Mouse (Mus musculus) spleen, postnatal 36 days (tissue): Measurements from ENCODE around the gene Mtmr11.
A peak's percentile ranks its signal among the peaks of the same experiment; 100 is the strongest.
"Not testable (repeated sequence)": the region's sequence is repeated elsewhere in the genome, so short reads cannot be mapped to it uniquely, and the experiment has no call there.

Source experiments
- DNase-seq, 2 experiments: peaks; one replicate each; pipeline ENCODE4 v3.0.0; 2022; ENCODE audit warnings: low spot score in 2 of 2, mixed read lengths in 1 of 2

Mtmr11 gene

DNA sequence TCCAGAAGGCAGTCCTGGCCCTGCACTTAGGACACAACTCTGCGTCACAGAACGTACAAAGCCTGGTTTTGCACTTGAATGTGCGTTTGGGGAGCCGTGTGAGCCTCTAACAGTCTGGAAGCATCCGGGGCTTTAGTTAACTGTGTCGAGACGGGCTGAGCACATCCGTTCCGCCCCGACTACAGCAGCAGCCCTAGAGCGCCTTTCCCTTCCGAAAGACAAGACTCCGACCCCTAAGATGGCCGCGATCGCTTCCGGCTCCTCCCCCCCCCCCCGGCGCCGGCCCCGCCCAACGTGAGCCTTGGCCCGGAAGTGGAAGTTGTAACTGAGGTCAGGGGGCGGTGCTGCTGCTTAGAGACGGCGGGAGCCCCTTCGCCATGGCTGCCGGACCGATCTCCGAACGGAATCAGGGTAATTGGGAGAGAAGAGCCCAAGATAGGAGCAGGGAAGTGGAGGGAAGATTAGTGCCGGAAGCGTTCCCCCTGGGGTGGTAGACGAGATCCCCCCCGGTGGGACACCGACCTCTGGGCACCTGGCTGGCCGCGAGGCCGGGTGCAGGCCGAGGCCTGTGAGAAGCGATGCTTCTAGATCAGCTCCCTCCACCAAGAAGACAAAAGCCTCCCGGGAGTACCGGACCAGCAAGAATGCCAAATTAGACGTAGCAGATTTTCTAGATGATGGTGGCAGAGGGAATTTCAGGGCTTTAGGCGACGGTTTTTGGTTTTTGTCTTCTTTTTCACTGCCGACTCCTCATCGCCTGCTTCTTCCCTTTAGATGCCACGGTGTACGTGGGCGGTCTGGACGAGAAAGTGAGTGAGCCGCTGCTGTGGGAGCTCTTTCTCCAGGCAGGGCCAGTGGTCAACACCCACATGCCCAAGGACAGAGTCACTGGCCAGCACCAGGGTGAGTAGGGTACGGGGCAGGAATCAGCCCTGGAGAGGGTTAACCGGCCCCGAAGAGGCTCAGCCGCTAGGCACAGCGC is 10.7 kb downstream of the Mtmr11 start, which contains the start of gene Sf3b4:
Sf3b4 (plus strand) TSS at position 136 of the 982 bp plus-strand sequence.
- peak; percentile 83 to 86 for DNase-seq

DNA sequence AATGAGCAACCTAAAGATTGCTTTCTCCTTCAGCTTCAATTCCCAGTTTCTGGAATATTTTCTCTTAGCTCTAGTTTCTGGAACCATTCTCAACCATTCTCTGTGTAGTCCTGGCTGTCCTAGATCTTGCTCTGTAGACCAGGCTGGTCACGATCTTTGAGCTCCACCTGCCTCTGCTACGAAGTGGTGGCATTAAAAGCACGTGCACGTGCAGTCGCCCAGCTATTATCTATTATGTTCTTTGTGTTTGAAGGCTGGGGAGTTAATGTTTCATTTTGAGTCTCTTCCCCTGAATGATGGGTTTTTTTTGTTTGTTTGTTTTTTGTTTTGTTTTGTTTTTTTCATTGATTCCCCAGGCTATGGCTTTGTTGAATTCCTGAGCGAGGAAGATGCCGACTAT is 11.4 kb downstream of the Mtmr11 start:
- no peak for DNase-seq

DNA sequence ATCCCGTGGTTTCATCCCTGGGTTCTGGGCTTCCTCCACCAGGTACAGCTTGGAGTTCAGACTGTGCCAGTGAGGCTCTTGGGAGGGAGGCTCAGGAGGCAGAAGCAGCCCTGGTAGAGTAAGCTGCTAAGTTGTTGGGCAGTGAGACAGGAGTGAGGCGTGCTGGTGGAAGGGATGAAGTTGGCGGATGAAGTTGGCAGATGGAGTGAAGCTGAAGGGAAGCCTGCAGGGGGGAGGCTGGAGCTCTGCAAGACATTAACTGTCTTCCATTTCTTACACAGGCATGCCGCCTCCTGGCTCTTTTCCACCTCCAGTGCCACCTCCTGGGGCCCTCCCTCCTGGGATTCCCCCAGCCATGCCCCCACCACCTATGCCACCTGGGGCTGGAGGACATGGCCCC is 12.2 kb downstream of the Mtmr11 start:
- DNase-seq = not testable (repeated sequence)

GRCm38 (mm10) chr3:96175251-96175650 is 13.4 kb downstream of the Mtmr11 start:
- no peak for DNase-seq

DNA sequence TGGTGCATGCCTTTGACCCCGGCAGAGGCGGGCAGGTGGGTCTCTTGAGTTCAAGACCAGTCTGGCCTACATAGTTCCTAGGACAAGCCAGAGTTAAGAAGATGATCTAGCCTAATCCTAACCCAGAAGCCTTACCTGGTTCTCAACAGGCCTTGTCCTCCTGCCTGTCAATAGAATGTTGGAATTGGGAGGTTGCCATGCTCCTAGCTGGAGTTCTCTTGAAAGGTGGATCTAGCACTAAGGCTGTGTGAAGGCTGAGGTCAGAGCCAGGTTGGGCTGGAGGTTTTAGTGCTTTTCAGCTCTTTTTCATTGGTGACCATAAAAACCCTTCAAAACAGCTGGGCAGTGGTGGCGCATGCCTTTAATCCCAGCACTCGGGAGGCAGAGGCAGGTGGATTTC is 16.6 kb downstream of the Mtmr11 start:
- DNase-seq = no peak

GRCm38 (mm10) chr3:96178902-96179301 is 17.1 kb downstream of the Mtmr11 start:
- DNase-seq = no peak

DNA sequence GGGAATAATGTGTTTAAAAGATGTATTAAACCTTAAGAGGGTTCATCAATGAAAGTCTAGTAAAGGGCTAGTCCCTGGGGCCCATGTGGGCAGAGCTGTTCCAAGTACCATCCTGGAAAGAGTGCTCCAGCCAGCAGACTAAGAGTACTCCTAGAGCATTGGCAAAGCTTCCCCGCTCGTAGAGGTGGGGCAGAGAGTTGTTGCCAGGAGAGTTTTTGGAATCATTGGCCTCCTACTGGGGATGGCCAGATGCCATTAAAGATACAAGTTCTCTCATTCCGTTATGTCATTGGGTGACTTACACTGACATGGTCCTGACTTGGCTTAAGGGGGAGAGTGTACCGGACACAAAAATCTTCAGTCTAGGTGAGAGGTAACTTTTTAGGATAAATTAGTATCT is 17.7 kb downstream of the Mtmr11 start:
- no peak for DNase-seq

- peak; percentile 37 to 39 for DNase-seq
These were observed 19.1 kb downstream of the Mtmr11 start, which contains the start of gene Sv2a for GRCm38 (mm10) chr3:96180727-96181477. Sv2a (plus strand) TSS chr3:96181151.

DNA sequence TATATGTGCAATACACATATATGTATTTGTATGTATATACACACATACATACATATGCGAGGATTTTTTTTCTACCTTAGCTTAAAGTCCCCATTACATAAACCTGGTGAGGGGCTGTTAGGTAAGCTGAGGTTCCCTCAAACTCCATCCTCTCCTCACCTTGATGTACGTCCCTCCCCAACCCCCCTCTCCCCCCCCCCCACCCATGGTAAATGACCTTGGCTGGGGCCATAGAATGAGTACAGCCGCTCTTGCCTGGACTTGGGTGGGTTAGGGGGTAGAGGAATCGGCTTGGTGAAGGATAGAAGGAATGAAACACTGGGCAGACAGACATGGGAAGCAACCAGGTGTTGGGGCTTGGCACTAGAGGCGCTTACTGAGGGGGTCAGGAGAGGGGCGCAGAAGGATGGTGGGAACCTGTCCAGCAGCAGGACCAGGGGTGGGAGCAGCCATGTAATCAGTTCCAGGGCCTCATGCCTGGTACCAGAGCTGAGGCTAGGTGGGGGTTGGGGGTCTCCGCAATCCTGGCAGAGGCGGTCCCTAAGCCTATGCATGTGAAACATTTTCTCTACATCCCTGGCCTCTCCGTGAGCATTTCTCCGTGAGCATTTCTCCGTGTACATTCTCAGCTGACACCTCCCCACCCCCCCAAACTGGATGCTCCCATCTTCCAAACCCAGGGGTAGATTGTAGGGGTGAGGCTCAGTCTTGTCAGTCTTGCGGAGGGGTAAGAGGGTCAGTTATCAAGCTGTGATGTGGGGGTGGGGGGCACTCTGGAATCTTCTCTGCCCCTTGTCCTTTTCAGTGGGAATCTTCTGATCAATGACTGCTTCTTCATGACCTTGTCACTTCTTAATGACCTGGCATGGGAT is 19.9 kb downstream of the Mtmr11 start:
- DNase-seq = no peak

- DNase-seq = no peak
These were observed 20.6 kb downstream of the Mtmr11 start for GRCm38 (mm10) chr3:96182382-96182776.

- no peak for DNase-seq
These were observed 31.2 kb downstream of the Mtmr11 start for GRCm38 (mm10) chr3:96192977-96193376.

- DNase-seq = no peak
These were observed 33.2 kb downstream of the Mtmr11 start for GRCm38 (mm10) chr3:96194966-96195365.

DNA sequence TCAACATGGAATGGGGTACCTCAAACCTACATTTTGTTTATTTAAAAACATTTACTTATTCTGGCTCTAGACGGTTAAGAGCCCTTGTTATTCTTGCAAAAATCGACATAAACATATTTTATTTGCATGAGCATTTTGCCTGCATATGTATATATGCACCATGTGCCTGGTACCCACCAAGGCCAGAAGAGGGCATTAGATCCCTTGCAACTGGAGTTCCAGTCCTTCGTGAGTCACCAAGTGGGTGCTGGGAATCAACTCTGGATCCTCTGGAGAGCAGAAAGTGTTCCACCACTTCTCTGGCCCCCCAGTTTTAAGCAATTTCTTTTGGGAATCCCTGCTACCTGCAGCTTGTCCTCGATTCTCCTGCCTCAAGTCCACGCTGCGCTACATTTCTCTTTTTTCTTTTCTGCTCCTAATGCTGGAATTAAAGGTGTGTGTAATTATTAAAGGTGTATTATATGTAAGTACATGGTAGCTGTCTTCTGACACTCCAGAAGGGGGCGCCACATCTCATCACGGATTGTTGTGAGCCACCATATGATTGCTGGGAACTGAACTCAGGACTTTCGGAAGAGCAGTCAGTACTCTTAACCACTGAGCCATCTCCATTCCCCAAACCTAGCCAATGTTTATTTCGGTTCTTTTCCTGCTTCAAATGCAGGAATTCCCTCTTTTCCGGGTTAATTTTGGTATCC is 34.0 kb downstream of the Mtmr11 start:
- DNase-seq = no peak

DNA sequence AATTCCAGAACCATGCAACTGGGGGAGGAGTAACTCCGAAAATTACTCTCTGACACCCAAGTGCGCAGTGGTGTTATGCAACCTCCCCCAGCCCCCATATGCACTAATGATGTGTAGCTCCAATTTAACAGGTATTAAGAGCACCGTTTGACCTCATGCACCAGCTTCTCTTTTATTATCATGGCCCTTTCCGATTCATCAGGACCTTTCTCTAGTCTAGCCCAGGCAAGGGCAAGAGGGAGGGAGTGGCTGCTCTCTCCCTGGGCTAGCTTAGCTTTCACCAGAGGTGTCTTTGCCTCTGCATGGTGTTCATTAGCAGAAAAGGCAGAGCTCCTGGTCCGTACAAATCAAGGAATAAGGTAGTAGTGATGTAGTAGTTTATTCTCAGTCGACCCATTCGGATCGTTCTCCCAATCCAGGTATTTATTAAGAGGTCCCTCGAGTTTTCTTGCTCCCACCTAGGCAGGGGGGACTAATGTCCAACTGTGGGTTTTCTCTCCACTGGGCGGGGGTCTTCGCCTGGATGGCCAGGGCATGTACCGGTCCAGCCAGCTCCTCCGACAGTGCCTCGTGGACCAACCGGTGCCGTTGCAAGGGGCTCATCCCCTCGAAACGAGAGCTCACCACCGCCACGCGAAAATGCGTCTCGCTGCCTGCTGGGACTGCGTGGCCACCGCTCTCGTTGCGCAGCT is 34.8 kb downstream of the Mtmr11 start:
- DNase-seq = no peak

- DNase-seq = peak; percentile 90
These were observed 35.4 kb downstream of the Mtmr11 start for GRCm38 (mm10) chr3:96197129-96197749.

GRCm38 (mm10) chr3:96198181-96198580 is 36.4 kb downstream of the Mtmr11 start:
- DNase-seq = peak; percentile 60 to 65

- DNase-seq = not testable (repeated sequence)
These were observed 36.9 kb downstream of the Mtmr11 start for GRCm38 (mm10) chr3:96198601-96199251.

GRCm38 (mm10) chr3:96199731-96200130 is 37.9 kb downstream of the Mtmr11 start:
- peak; percentile 36 for DNase-seq

- no peak for DNase-seq
These were observed 46.0 kb downstream of the Mtmr11 start for GRCm38 (mm10) chr3:96207819-96208218.
